Mouse (Mus musculus): ENCODE results near the gene Slc13a3. TPM values are rescaled to one million over a fixed set of nuclear protein-coding genes. Genes with fewer than 3 reads are reported as not detected.
A peak's percentile ranks its signal among the peaks of the same experiment; 100 is the strongest.

Slc13a3 gene
- total and polyA plus RNA-seq, 2 experiments from 2014 or later: 17.4 to 25.5 TPM

GRCm38 (mm10) chr2:165398164-165398785, 74.8 kb downstream of the Slc13a3 start:
- no peak for TF ChIP-seq CTCF (IDR thresholded peaks at IDR 0.05)
- DNase-seq (ENCODE audit: low spot score): no peak
- 67% methylated on average over 13 of the region's 15 CpGs for WGBS
- Histone ChIP-seq H3K36me3 (ENCODE audit: insufficient read depth, low read length) (no peaks in the 10 kb centered on the region), H3K4me1 (ENCODE audit: insufficient read depth, low read length) (peaks cover 3% of the 10 kb centered on the region; the same call in 1 of the 2 replicates), H3K27me3 (ENCODE audit: insufficient read depth, low read length) (no peaks in the 10 kb centered on the region), H3K4me2 (ENCODE audit: low read depth, low read length, poor library complexity, severe bottlenecking) (no peak overlapping the region), H3K9me3 (ENCODE audit: low read length) (no peaks in the 10 kb centered on the region), H3K27ac (ENCODE audit: low read depth, low read length) (no peak overlapping the region), H3K4me3 (ENCODE audit: low read depth, low read length) (no peak overlapping the region), H3K9ac (replicated peaks; ENCODE audit: low read length, poor library complexity, severe bottlenecking) (no peak overlapping the region)
- no peak for ATAC-seq (ENCODE audit: low FRiP score)

- no peak overlapping the region for H3K9ac ChIP-seq (replicated peaks; ENCODE audit: low read length, poor library complexity, severe bottlenecking)
- H3K36me3 ChIP-seq (ENCODE audit: insufficient read depth, low read length): no peaks in the 10 kb centered on the region
- no peaks in the 10 kb centered on the region for H3K9me3 ChIP-seq (ENCODE audit: low read length)
- no peaks in the 10 kb centered on the region for H3K27me3 ChIP-seq (ENCODE audit: insufficient read depth, low read length)
- H3K4me3 ChIP-seq (ENCODE audit: low read depth, low read length): no peak overlapping the region
- DNase-seq (ENCODE audit: low spot score): peak; percentile 40
- 0 out of 2 replicates have a peak, but pooled peaks have one; percentile 13 for ATAC-seq (ENCODE audit: low FRiP score)
- 64% methylated on average over 23 of the region's 23 CpGs for WGBS
- H3K4me1 ChIP-seq (ENCODE audit: insufficient read depth, low read length): peaks cover 3% of the 10 kb centered on the region; the same call in 1 of the 2 replicates
- H3K27ac ChIP-seq (ENCODE audit: low read depth, low read length): no peak overlapping the region
- H3K4me2 ChIP-seq (ENCODE audit: low read depth, low read length, poor library complexity, severe bottlenecking): no peak overlapping the region
- no peak for TF ChIP-seq CTCF (IDR thresholded peaks at IDR 0.05)
Measured at GRCm38 (mm10) chr2:165397502-165398163, 75.4 kb downstream of the Slc13a3 start.

- no peak for TF ChIP-seq CTCF (IDR thresholded peaks at IDR 0.05)
- Histone ChIP-seq H3K27me3 (ENCODE audit: insufficient read depth, low read length) (no peaks in the 10 kb centered on the region), H3K4me3 (ENCODE audit: low read depth, low read length) (no peak overlapping the region), H3K4me1 (ENCODE audit: insufficient read depth, low read length) (peaks cover 3% of the 10 kb centered on the region; the same call in 1 of the 2 replicates), H3K4me2 (ENCODE audit: low read depth, low read length, poor library complexity, severe bottlenecking) (no peak overlapping the region), H3K9me3 (ENCODE audit: low read length) (no peaks in the 10 kb centered on the region), H3K9ac (replicated peaks; ENCODE audit: low read length, poor library complexity, severe bottlenecking) (no peak overlapping the region), H3K36me3 (ENCODE audit: insufficient read depth, low read length) (no peaks in the 10 kb centered on the region), H3K27ac (ENCODE audit: low read depth, low read length) (no peak overlapping the region)
- 46% methylated on average over 20 of the region's 20 CpGs for WGBS
- DNase-seq (ENCODE audit: low spot score) (no peak), ATAC-seq (ENCODE audit: low FRiP score) (no peak)
Measured at GRCm38 (mm10) chr2:165396831-165397501, 76.1 kb downstream of the Slc13a3 start.

DNA sequence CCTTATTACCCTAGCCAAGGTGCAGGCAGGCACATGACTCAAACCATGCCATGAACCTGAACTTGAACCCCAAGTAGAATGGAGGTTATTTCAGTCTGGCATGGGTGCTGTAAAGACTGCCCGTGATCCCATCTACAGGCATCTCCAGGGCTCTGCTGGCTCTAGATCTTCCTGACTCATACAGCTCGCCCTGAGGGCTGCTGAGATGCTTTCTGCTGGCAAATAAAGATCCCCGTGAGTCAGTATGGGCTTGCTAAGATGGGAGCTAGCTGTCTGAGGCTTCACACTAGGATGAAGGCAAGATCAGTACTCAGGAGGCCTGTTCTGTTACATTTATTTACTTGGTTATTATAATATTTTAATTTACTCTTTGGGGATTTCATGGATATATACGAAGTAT, 80.9 kb downstream of the Slc13a3 start:
- TF ChIP-seq CTCF (IDR thresholded peaks at IDR 0.05): no peak
- Histone ChIP-seq H3K9me3 (ENCODE audit: low read length) (no peaks in the 10 kb centered on the region), H3K4me3 (ENCODE audit: low read depth, low read length) (no peak overlapping the region), H3K36me3 (ENCODE audit: insufficient read depth, low read length) (no peaks in the 10 kb centered on the region), H3K4me1 (ENCODE audit: insufficient read depth, low read length) (peaks cover 1% of the 10 kb centered on the region; the same call in 1 of the 2 replicates), H3K27ac (ENCODE audit: low read depth, low read length) (no peak overlapping the region), H3K4me2 (ENCODE audit: low read depth, low read length, poor library complexity, severe bottlenecking) (no peak overlapping the region), H3K27me3 (ENCODE audit: insufficient read depth, low read length) (no peaks in the 10 kb centered on the region), H3K9ac (replicated peaks; ENCODE audit: low read length, poor library complexity, severe bottlenecking) (no peak overlapping the region)
- 84% methylated on average over 4 of the region's 4 CpGs for WGBS
- DNase-seq (ENCODE audit: low spot score) (no peak), ATAC-seq (ENCODE audit: low FRiP score) (no peak)

DNA sequence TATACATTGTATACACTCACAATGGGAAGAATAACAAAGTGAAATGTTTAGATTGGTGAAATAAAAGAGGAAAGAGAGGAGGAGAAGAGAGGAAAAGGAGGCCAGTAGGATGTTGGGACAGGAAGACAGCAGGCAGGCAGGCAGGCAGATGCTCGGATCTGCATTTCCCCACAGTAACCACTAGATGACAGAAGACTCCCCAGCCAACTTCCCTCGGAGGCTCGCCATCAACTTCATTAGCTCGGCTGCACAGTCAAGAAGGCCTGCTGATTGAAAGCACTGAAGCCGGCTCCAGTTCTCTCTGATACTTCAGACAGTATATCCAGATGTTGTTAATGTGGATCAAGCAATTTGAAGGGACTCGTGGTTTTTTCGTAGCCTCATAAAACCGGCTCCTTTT, 81.5 kb downstream of the Slc13a3 start:
- no peak for ATAC-seq (ENCODE audit: low FRiP score)
- peaks cover 2% of the 10 kb centered on the region; the same call in 1 of the 2 replicates for H3K4me1 ChIP-seq (ENCODE audit: insufficient read depth, low read length)
- peak; percentile 91 for DNase-seq (ENCODE audit: low spot score)
- no peaks in the 10 kb centered on the region for H3K36me3 ChIP-seq (ENCODE audit: insufficient read depth, low read length)
- H3K9ac ChIP-seq (replicated peaks; ENCODE audit: low read length, poor library complexity, severe bottlenecking): no peak overlapping the region
- no peak overlapping the region for H3K27ac ChIP-seq (ENCODE audit: low read depth, low read length)
- TF ChIP-seq CTCF (IDR thresholded peaks at IDR 0.05): peak; percentile 91
- no peaks in the 10 kb centered on the region for H3K9me3 ChIP-seq (ENCODE audit: low read length)
- H3K4me2 ChIP-seq (ENCODE audit: low read depth, low read length, poor library complexity, severe bottlenecking): no peak overlapping the region
- H3K4me3 ChIP-seq (ENCODE audit: low read depth, low read length): no peak overlapping the region
- 14% methylated on average over 8 of the region's 8 CpGs for WGBS
- no peaks in the 10 kb centered on the region for H3K27me3 ChIP-seq (ENCODE audit: insufficient read depth, low read length)
